Mouse (Mus musculus) megakaryocyte, embryonic 14.5 days (primary cell): ENCODE measurements around the gene Clybl.

Experiments used
- FLI1 ChIP-seq: IDR thresholded peaks from 2 replicates; pipeline ENCODE4 v1.6.1; 2012; ENCODE audit warnings: low read length, inconsistent platforms, mixed read lengths
- GATA1 ChIP-seq: IDR thresholded peaks from 3 replicates; pipeline ENCODE4 v1.6.1; 2012; ENCODE audit warnings: mixed read lengths, low read length, inconsistent platforms, borderline replicate concordance

- no peak for TF ChIP-seq GATA1
- TF ChIP-seq FLI1: no peak
Measured at GRCm38 (mm10) chr14:122384447-122385237, 203.1 kb downstream of the Clybl start.
